Mouse (Mus musculus): ENCODE data around the gene Usp30.

Gene Usp30

GRCm38 (mm10) chr5:114127374-114128349 is 62.4 kb downstream of the Usp30 start, which contains the start of gene Alkbh2:
TSS of gene Alkbh2 (minus strand) at chr5:114128218.
- peak; percentile 72 to 74 for DNase-seq (ENCODE audit: low spot score in 2 of 2)

GRCm38 (mm10) chr5:114129550-114130210 is 64.4 kb downstream of the Usp30 start:
- no peak for DNase-seq (ENCODE audit: low spot score in 2 of 2)

GRCm38 (mm10) chr5:114130211-114130605 is 64.9 kb downstream of the Usp30 start, which contains the start of gene Ung:
TSS of gene Ung (plus strand) at chr5:114130386.
- DNase-seq (ENCODE audit: low spot score in 2 of 2), result no peak

GRCm38 (mm10) chr5:114130698-114131520 is 65.6 kb downstream of the Usp30 start:
- DNase-seq (ENCODE audit: low spot score in 2 of 2), result peak; percentile 89 to 92

- peak in 1 of 2 experiments; percentile 52 for DNase-seq (ENCODE audit: low spot score in 2 of 2)
Measured at GRCm38 (mm10) chr5:114131521-114131840, 66.2 kb downstream of the Usp30 start.

GRCm38 (mm10) chr5:114132841-114133240 is 67.6 kb downstream of the Usp30 start:
- DNase-seq (ENCODE audit: low spot score in 2 of 2), result no peak

- DNase-seq (ENCODE audit: low spot score in 2 of 2), result peak in 1 of 2 experiments; percentile 68
Measured at GRCm38 (mm10) chr5:114134091-114134534, 68.9 kb downstream of the Usp30 start.

GRCm38 (mm10) chr5:114135516-114135915 is 70.3 kb downstream of the Usp30 start:
- no peak for DNase-seq (ENCODE audit: low spot score in 2 of 2)

- DNase-seq (ENCODE audit: low spot score in 2 of 2), result no peak
Measured at GRCm38 (mm10) chr5:114137481-114138276, 72.4 kb downstream of the Usp30 start.

GRCm38 (mm10) chr5:114138277-114139164 is 73.3 kb downstream of the Usp30 start:
- no peak for DNase-seq (ENCODE audit: low spot score in 2 of 2)

GRCm38 (mm10) chr5:114139175-114139574 is 73.9 kb downstream of the Usp30 start:
- DNase-seq (ENCODE audit: low spot score in 2 of 2), result peak; percentile 22 to 79

GRCm38 (mm10) chr5:114146028-114146888 is 81.0 kb downstream of the Usp30 start, which contains the start of gene Acacb:
TSS of gene Acacb (plus strand) at chr5:114146535.
- DNase-seq (ENCODE audit: low spot score in 2 of 2), result peak in 1 of 2 experiments; percentile 52

- no peak for DNase-seq (ENCODE audit: low spot score in 2 of 2)
Measured at GRCm38 (mm10) chr5:114147043-114147972, 82.0 kb downstream of the Usp30 start.

GRCm38 (mm10) chr5:114152359-114153092 is 87.3 kb downstream of the Usp30 start:
- no peak for DNase-seq (ENCODE audit: low spot score in 2 of 2)

GRCm38 (mm10) chr5:114153490-114153889 is 88.2 kb downstream of the Usp30 start:
- no peak for DNase-seq (ENCODE audit: low spot score in 2 of 2)

- DNase-seq (ENCODE audit: low spot score in 2 of 2), result no peak
Measured at GRCm38 (mm10) chr5:114154765-114155164, 89.5 kb downstream of the Usp30 start.
